Mouse (Mus musculus) kidney, embryonic 16.5 days (tissue): ENCODE data around the gene Ppargc1a. TPM values are rescaled to one million over a fixed set of nuclear protein-coding genes. Genes with fewer than 3 reads are reported as not detected.

ENCODE experiments used
- ATAC-seq: fragments of 200-750 bp; cut with Nextera tagmentation; 2 replicates; pipeline ENCODE4 v1.8.0; 2017; ENCODE audit warnings: moderate TSS enrichment; ENCODE audit not compliant: low FRiP score, low TSS enrichment
- H3K27ac ChIP-seq: fragments of 300-500 bp; sonication (generic); 2 replicates; pipeline ENCODE4 v1.5.1; 2014; ENCODE audit warnings: low read length
- H3K27me3 ChIP-seq: fragments of 300-500 bp; sonication (generic); 2 replicates; pipeline ENCODE4 v1.6.1; 2014; ENCODE audit warnings: low read length, control low read depth, mixed read lengths; ENCODE audit not compliant: insufficient read depth
- H3K36me3 ChIP-seq: fragments of 300-500 bp; sonication (generic); 2 replicates; pipeline ENCODE4 v1.6.1; 2014; ENCODE audit warnings: low read length, control low read depth, mixed read lengths; ENCODE audit not compliant: insufficient read depth
- H3K4me1 ChIP-seq: fragments of 300-500 bp; sonication (generic); 2 replicates; pipeline ENCODE4 v1.6.1; 2014; ENCODE audit warnings: low read length, control low read depth, mixed read lengths; ENCODE audit not compliant: insufficient read depth
- H3K4me2 ChIP-seq: fragments of 300-500 bp; sonication (generic); replicated peaks from 2 replicates; pipeline ENCODE4 v1.6.1; 2014; ENCODE audit warnings: low read depth, low read length
- H3K4me3 ChIP-seq: fragments of 300-500 bp; sonication (generic); 2 replicates; pipeline ENCODE4 v1.5.1; 2014; ENCODE audit warnings: mild to moderate bottlenecking, low read length
- H3K9ac ChIP-seq: fragments of 300-500 bp; sonication (generic); replicated peaks from 2 replicates; pipeline ENCODE4 v1.6.1; 2014; ENCODE audit warnings: low read length
- H3K9me3 ChIP-seq: fragments of 300-500 bp; sonication (generic); 2 replicates; pipeline ENCODE4 v1.6.1; 2016; ENCODE audit warnings: low read length, control low read depth
- WGBS: fragments of 180-500 bp; shearing (Covaris S2); extraction: QIAGEN DNeasy Blood & Tissue Kit; methylation state at CpG from one replicate; pipeline ENCODE4 v1.1.7; 2014; 5-methylcytosine and 5-hydroxymethylcytosine counted together
- polyA plus RNA-seq: library from polyadenylated mRNA; unstranded; fragments of >200 nt; fragmentation: Nextera tagmentation; extraction: Ambion mirVana; gene quantifications from 2 replicates; pipeline ENCODE4 v1.2.1, GENCODE M21; 2015

Gene Ppargc1a
- 24.5 and 27.4 TPM in 2 replicates for polyA plus RNA-seq

- Histone ChIP-seq H3K36me3 (no peaks in the 10 kb centered on the region), H3K27ac (no peak within 1 kb of the TSS), H3K27me3 (no peaks in the 10 kb centered on the region), H3K9me3 (no peaks in the 10 kb centered on the region), H3K9ac (no peak within 1 kb of the TSS), H3K4me3 (no peak within 1 kb of the TSS), H3K4me1 (peaks cover 5% of the 10 kb centered on the region), H3K4me2 (0 out of 2 replicates have a peak within 1 kb of the TSS, but pooled peaks have one; percentile 1)
- ATAC-seq, result peak; percentile 46; the same call in 1 of the 2 replicates
- 24% methylated on average over 6 of the region's 6 CpGs for WGBS
These were observed at the start of gene Ppargc1a for GRCm38 (mm10) chr5:51567659-51568058. Ppargc1a (minus strand) TSS chr5:51567726.

- no peaks in the 10 kb centered on the region for H3K36me3 ChIP-seq
- H3K9me3 ChIP-seq, result peaks cover 4% of the 10 kb centered on the region; the same call in 1 of the 2 replicates
- 47% methylated on average over 1 of the region's 1 CpGs for WGBS
- no peaks in the 10 kb centered on the region for H3K27me3 ChIP-seq
- H3K4me1 ChIP-seq, result no peaks in the 10 kb centered on the region
- peak; percentile 83 for ATAC-seq
- H3K4me3 ChIP-seq, result no peak overlapping the region
- H3K4me2 ChIP-seq, result no peak overlapping the region
- no peak overlapping the region for H3K27ac ChIP-seq
- H3K9ac ChIP-seq, result no peak overlapping the region
These were observed 49.4 kb upstream of the Ppargc1a start for GRCm38 (mm10) chr5:51616877-51617276.

- no peak for ATAC-seq
- Histone ChIP-seq H3K4me3 (no peak overlapping the region), H3K27ac (no peak overlapping the region), H3K9me3 (no peaks in the 10 kb centered on the region), H3K4me1 (no peaks in the 10 kb centered on the region), H3K9ac (no peak overlapping the region), H3K4me2 (no peak overlapping the region), H3K36me3 (no peaks in the 10 kb centered on the region), H3K27me3 (no peaks in the 10 kb centered on the region)
- WGBS, result 92% methylated on average over 4 of the region's 4 CpGs
These were observed 44.5 kb upstream of the Ppargc1a start for GRCm38 (mm10) chr5:51612049-51612448.

- H3K27ac ChIP-seq, result no peak overlapping the region
- H3K9ac ChIP-seq, result no peak overlapping the region
- no peaks in the 10 kb centered on the region for H3K9me3 ChIP-seq
- no peak for ATAC-seq
- H3K27me3 ChIP-seq, result no peaks in the 10 kb centered on the region
- H3K4me1 ChIP-seq, result no peaks in the 10 kb centered on the region
- no peak overlapping the region for H3K4me3 ChIP-seq
- no peak overlapping the region for H3K4me2 ChIP-seq
- WGBS, result 76% methylated on average over 6 of the region's 6 CpGs
- no peaks in the 10 kb centered on the region for H3K36me3 ChIP-seq
These were observed 40.4 kb upstream of the Ppargc1a start for GRCm38 (mm10) chr5:51607686-51608480.

- Histone ChIP-seq H3K27me3 (no peaks in the 10 kb centered on the region), H3K9ac (no peak overlapping the region), H3K4me3 (no peak overlapping the region), H3K4me1 (no peaks in the 10 kb centered on the region), H3K27ac (no peak overlapping the region), H3K9me3 (no peaks in the 10 kb centered on the region), H3K36me3 (no peaks in the 10 kb centered on the region), H3K4me2 (no peak overlapping the region)
- 69% methylated on average over 6 of the region's 6 CpGs for WGBS
- ATAC-seq, result no peak
These were observed 32.0 kb upstream of the Ppargc1a start for GRCm38 (mm10) chr5:51599549-51599948.

- ATAC-seq, result no peak
- Histone ChIP-seq H3K36me3 (no peaks in the 10 kb centered on the region), H3K4me2 (no peak overlapping the region), H3K27ac (no peak overlapping the region), H3K9me3 (no peaks in the 10 kb centered on the region), H3K9ac (no peak overlapping the region), H3K27me3 (no peaks in the 10 kb centered on the region), H3K4me3 (no peak overlapping the region), H3K4me1 (peaks cover 11% of the 10 kb centered on the region)
- WGBS, result 84% methylated on average over 9 of the region's 9 CpGs
These were observed 28.1 kb upstream of the Ppargc1a start for GRCm38 (mm10) chr5:51595644-51596043.

GRCm38 (mm10) chr5:51592206-51592605 lies 24.7 kb upstream of the Ppargc1a start:
- H3K9ac ChIP-seq, result no peak overlapping the region
- H3K27me3 ChIP-seq, result no peaks in the 10 kb centered on the region
- no peaks in the 10 kb centered on the region for H3K36me3 ChIP-seq
- H3K4me1 ChIP-seq, result peaks cover 11% of the 10 kb centered on the region
- no peaks in the 10 kb centered on the region for H3K9me3 ChIP-seq
- WGBS, result 25% methylated on average over 5 of the region's 5 CpGs
- no peak overlapping the region for H3K27ac ChIP-seq
- no peak for ATAC-seq
- peak overlapping the region; percentile 28; the same call in 1 of the 2 replicates for H3K4me2 ChIP-seq
- no peak overlapping the region for H3K4me3 ChIP-seq

- no peak overlapping the region for H3K9ac ChIP-seq
- H3K4me1 ChIP-seq, result peaks cover 11% of the 10 kb centered on the region
- no peaks in the 10 kb centered on the region for H3K9me3 ChIP-seq
- no peak overlapping the region for H3K4me3 ChIP-seq
- peak overlapping the region; percentile 20; the same call in 1 of the 2 replicates for H3K27ac ChIP-seq
- no peaks in the 10 kb centered on the region for H3K27me3 ChIP-seq
- no peaks in the 10 kb centered on the region for H3K36me3 ChIP-seq
- WGBS, result 10% methylated on average over 11 of the region's 11 CpGs
- peak overlapping the region; percentile 28 for H3K4me2 ChIP-seq
- ATAC-seq, result peak; percentile 88
These were observed 24.1 kb upstream of the Ppargc1a start for GRCm38 (mm10) chr5:51591537-51592154.

GRCm38 (mm10) chr5:51586187-51586586 lies 18.7 kb upstream of the Ppargc1a start:
- 81% methylated on average over 2 of the region's 2 CpGs for WGBS
- no peaks in the 10 kb centered on the region for H3K36me3 ChIP-seq
- H3K27ac ChIP-seq, result no peak overlapping the region
- no peak overlapping the region for H3K9ac ChIP-seq
- H3K4me2 ChIP-seq, result no peak overlapping the region
- no peak; the same call in 1 of the 2 replicates for ATAC-seq
- H3K4me1 ChIP-seq, result peaks cover 11% of the 10 kb centered on the region
- H3K9me3 ChIP-seq, result no peaks in the 10 kb centered on the region
- H3K27me3 ChIP-seq, result no peaks in the 10 kb centered on the region
- H3K4me3 ChIP-seq, result no peak overlapping the region

- Histone ChIP-seq H3K36me3 (no peaks in the 10 kb centered on the region), H3K27ac (no peak overlapping the region), H3K27me3 (no peaks in the 10 kb centered on the region), H3K9ac (no peak overlapping the region), H3K4me3 (no peak overlapping the region), H3K4me2 (no peak overlapping the region), H3K4me1 (peaks cover 11% of the 10 kb centered on the region), H3K9me3 (no peaks in the 10 kb centered on the region)
- WGBS, result 33% methylated on average over 6 of the region's 6 CpGs
- no peak for ATAC-seq
These were observed 17.5 kb upstream of the Ppargc1a start for GRCm38 (mm10) chr5:51584987-51585386.
